In genomic region chr8:126943565-126943964, GRCm38 (mm10) we compare ENCODE assay signal across 8 mouse cellular contexts. TPM values are rescaled to one million over a fixed set of nuclear protein-coding genes. Genes with fewer than 3 reads are reported as not detected.
DNase-seq lines count a peak whose midpoint lies in the region; ATAC-seq and TF ChIP-seq lines count a peak whose summit lies in the region.
"Had no signal": no experiment of that assay in that cellular context is flagged by ENCODE, and none has a peak within 500 bp of the region (broad histone marks: within the 10 kb centered on the region; RNA-seq: fewer than 3 reads in every experiment).

No protein-coding gene starts in this region.

- no peak for ATAC-seq in kidney, postnatal 0 days (replicated peaks; ENCODE audit: low FRiP score, low read depth)
- ATAC-seq in hindbrain, postnatal 0 days = no peak
- no peak for ATAC-seq in midbrain, postnatal 0 days (ENCODE audit: low FRiP score)

- no peaks in the 10 kb centered on the region for H3K9me3 ChIP-seq in kidney, postnatal 0 days (replicated peaks; ENCODE audit: low read length)
- H3K9me3 ChIP-seq in hindbrain, postnatal 0 days (ENCODE audit: low read length) = no peaks in the 10 kb centered on the region
- H3K9me3 ChIP-seq in midbrain, postnatal 0 days (ENCODE audit: low read length) = no peaks in the 10 kb centered on the region

- H3K4me2 ChIP-seq in kidney, postnatal 0 days (ENCODE audit: low read length) = peak overlapping the region; percentile 91
- peak overlapping the region; percentile 94; the same call in 1 of the 2 replicates for H3K4me2 ChIP-seq in hindbrain, postnatal 0 days (ENCODE audit: low read depth, low read length)
- peak overlapping the region; percentile 9; the same call in 1 of the 2 replicates for H3K4me2 ChIP-seq in midbrain, postnatal 0 days (ENCODE audit: low read depth, low read length, poor library complexity, severe bottlenecking)

- 86% methylated on average over 7 of the region's 7 CpGs for WGBS in kidney, postnatal 0 days
- 89% methylated on average over 7 of the region's 7 CpGs for WGBS in hindbrain, postnatal 0 days
- 92% methylated on average over 7 of the region's 7 CpGs for WGBS in midbrain, postnatal 0 days

- H3K9ac ChIP-seq in kidney, postnatal 0 days (ENCODE audit: low read depth, low read length) = no peak overlapping the region
- H3K9ac ChIP-seq in hindbrain, postnatal 0 days (replicated peaks; ENCODE audit: low read length) = no peak overlapping the region
- no peak overlapping the region for H3K9ac ChIP-seq in midbrain, postnatal 0 days (replicated peaks; ENCODE audit: low read length, poor library complexity, severe bottlenecking)

- H3K27ac ChIP-seq in kidney, postnatal 0 days = no peak overlapping the region
- H3K27ac ChIP-seq in bone marrow macrophage, adult 2 months (ENCODE audit: insufficient read depth, low read depth, low read length) = peak overlapping the region; percentile 3; the same call in 1 of the 2 replicates
- H3K27ac ChIP-seq in hindbrain, postnatal 0 days = no peak overlapping the region
- H3K27ac ChIP-seq in midbrain, postnatal 0 days (ENCODE audit: low read depth, low read length) = no peak overlapping the region

- no peak for DNase-seq in kidney, postnatal 0 days (ENCODE audit: low spot score)
- DNase-seq in kidney, adult 9 months = no peak
- DNase-seq in hindbrain, postnatal 0 days (ENCODE audit: low spot score) = no peak
- DNase-seq in midbrain, postnatal 0 days (ENCODE audit: low spot score) = no peak
- DNase-seq in frontal cortex, postnatal 10 days (ENCODE audit: low spot score in 2 of 2) = no peak
- no peak for DNase-seq in layer of hippocampus, postnatal 14 days (ENCODE audit: low spot score in 2 of 2)
- DNase-seq: adrenal gland, postnatal 10 days had no signal

- H3K36me3 ChIP-seq in kidney, postnatal 0 days (ENCODE audit: insufficient read depth, low read length) = peaks cover 13% of the 10 kb centered on the region
- peaks cover 10% of the 10 kb centered on the region for H3K36me3 ChIP-seq in hindbrain, postnatal 0 days (ENCODE audit: insufficient read depth, low read length)
- peaks cover 5% of the 10 kb centered on the region; the same call in 1 of the 2 replicates for H3K36me3 ChIP-seq in midbrain, postnatal 0 days (ENCODE audit: insufficient read depth, low read length)

- TF ChIP-seq CTCF in kidney, postnatal 0 days (IDR thresholded peaks at IDR 0.05; ENCODE audit: low read depth) = no peak
- TF ChIP-seq CTCF in bone marrow macrophage, adult 2 months (IDR thresholded peaks at IDR 0.05; ENCODE audit: low read depth, low read length) = no peak
- no peak for TF ChIP-seq CTCF in hindbrain, postnatal 0 days (IDR thresholded peaks at IDR 0.05; ENCODE audit: low read depth)
- TF ChIP-seq CTCF in midbrain, postnatal 0 days (IDR thresholded peaks at IDR 0.05) = no peak

- no peaks in the 10 kb centered on the region for H3K27me3 ChIP-seq in kidney, postnatal 0 days (ENCODE audit: insufficient read depth, low read length)
- H3K27me3 ChIP-seq in hindbrain, postnatal 0 days (ENCODE audit: insufficient read depth, low read length) = no peaks in the 10 kb centered on the region
- no peaks in the 10 kb centered on the region for H3K27me3 ChIP-seq in midbrain, postnatal 0 days (ENCODE audit: insufficient read depth, low read length)

- H3K4me1 ChIP-seq in kidney, postnatal 0 days (replicated peaks; ENCODE audit: insufficient read depth, low read length) = peaks cover 7% of the 10 kb centered on the region; the same call in 1 of the 2 replicates
- H3K4me1 ChIP-seq in bone marrow macrophage, adult 2 months (ENCODE audit: control insufficient read depth, insufficient read depth, low read length) = peaks cover 19% of the 10 kb centered on the region
- H3K4me1 ChIP-seq in hindbrain, postnatal 0 days (ENCODE audit: insufficient read depth, low read length) = peaks cover 14% of the 10 kb centered on the region; the same call in 1 of the 2 replicates
- H3K4me1 ChIP-seq in midbrain, postnatal 0 days (ENCODE audit: insufficient read depth, low read length) = peaks cover 5% of the 10 kb centered on the region; the same call in 1 of the 2 replicates

- TF ChIP-seq POLR2A in bone marrow macrophage, adult 2 months (IDR thresholded peaks at IDR 0.05; ENCODE audit: borderline replicate concordance, low read depth, low read length) = no peak

- no peak overlapping the region; the same call in 1 of the 2 replicates for H3K4me3 ChIP-seq in kidney, postnatal 0 days (replicated peaks; ENCODE audit: low read depth, low read length)
- H3K4me3 ChIP-seq in bone marrow macrophage, adult 2 months (ENCODE audit: insufficient read depth, low read length) = peak overlapping the region; percentile 98
- H3K4me3 ChIP-seq in hindbrain, postnatal 0 days (ENCODE audit: low read length) = no peak overlapping the region
- H3K4me3 ChIP-seq in midbrain, postnatal 0 days (ENCODE audit: low read depth, low read length) = no peak overlapping the region

RNA-seq across cellular contexts. Expression of gene Tomm20, which starts 2.1 kb away (rescaled TPM):
- polyA plus RNA-seq in kidney, postnatal 0 days (2015; fragmentation: Nextera tagmentation; extraction: Ambion mirVana) = 309 and 315 TPM in 2 replicates
- 79.4 and 89.9 TPM in 2 replicates for polyA plus RNA-seq in bone marrow macrophage, adult 2 months (2012; ENCODE audit: insufficient read depth, insufficient read length, missing spikeins)
- 125 and 141 TPM in 2 replicates for total RNA-seq in hindbrain, postnatal 0 days (2014; rRNA removed)
- polyA plus RNA-seq in hindbrain, postnatal 0 days (2015; fragmentation: Nextera tagmentation; extraction: Ambion mirVana) = 224 and 232 TPM in 2 replicates
- total RNA-seq in midbrain, postnatal 0 days (2014; rRNA removed) = 149 and 190 TPM in 2 replicates
- polyA plus RNA-seq in midbrain, postnatal 0 days (2015; fragmentation: Nextera tagmentation; extraction: Ambion mirVana) = 236 TPM in 2 replicates
- 100 to 1,000 TPM; 165 to 178 TPM for total RNA-seq in layer of hippocampus, postnatal 14 days (2021)

RNA-seq across cellular contexts. Expression of gene Rbm34, which starts 27.3 kb away (rescaled TPM):
- 28.6 and 31.4 TPM in 2 replicates for polyA plus RNA-seq in kidney, postnatal 0 days (2015; fragmentation: Nextera tagmentation; extraction: Ambion mirVana)
- polyA plus RNA-seq in bone marrow macrophage, adult 2 months (2012; ENCODE audit: insufficient read depth, insufficient read length, missing spikeins) = 19.7 and 20.9 TPM in 2 replicates
- 9.8 and 10.4 TPM in 2 replicates for total RNA-seq in hindbrain, postnatal 0 days (2014; rRNA removed)
- 28.3 and 29.0 TPM in 2 replicates for polyA plus RNA-seq in hindbrain, postnatal 0 days (2015; fragmentation: Nextera tagmentation; extraction: Ambion mirVana)
- 16.2 and 22.1 TPM in 2 replicates for total RNA-seq in midbrain, postnatal 0 days (2014; rRNA removed)
- 26.7 and 32.7 TPM in 2 replicates for polyA plus RNA-seq in midbrain, postnatal 0 days (2015; fragmentation: Nextera tagmentation; extraction: Ambion mirVana)
- 10 to 100 TPM; 14.0 to 14.8 TPM for total RNA-seq in layer of hippocampus, postnatal 14 days (2021)

Comparison
In these comparisons a context has a peak if more than half of its experiments do, and no peak if none do; other contexts are left out.
1. H3K4me2 ChIP-seq: peak in every context shown above with its lines; median percentile 94 in hindbrain, postnatal 0 days; 91 in kidney, postnatal 0 days; 9 in midbrain, postnatal 0 days.